ENCODE assay signal across 12 mouse cellular contexts in the genomic region with DNA sequence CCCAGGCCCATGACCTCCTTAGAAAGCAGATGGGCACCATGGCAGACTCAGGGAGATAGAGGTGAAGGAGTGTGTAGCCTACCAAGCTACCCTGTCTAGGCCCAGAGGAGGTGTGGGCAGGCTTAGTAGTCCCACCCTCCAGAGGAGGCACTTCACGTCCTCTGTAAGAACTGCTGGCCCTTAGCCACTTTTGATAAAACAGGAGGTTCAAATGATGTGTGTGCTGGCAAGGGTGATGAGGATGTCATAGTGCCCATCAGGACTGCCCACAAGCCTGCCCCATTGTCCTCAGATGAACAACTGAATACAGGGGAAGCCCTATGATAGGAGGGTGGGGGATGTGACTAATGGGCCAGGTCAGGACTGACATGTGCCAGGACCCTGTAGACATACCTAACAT. TPM values are rescaled to one million over a fixed set of nuclear protein-coding genes. Genes with fewer than 3 reads are reported as not detected.
DNase-seq lines count a peak whose midpoint lies in the region; ATAC-seq and TF ChIP-seq lines count a peak whose summit lies in the region.
"Had no signal": no experiment of that assay in that cellular context is flagged by ENCODE, and none has a peak within 500 bp of the region (broad histone marks: within the 10 kb centered on the region; RNA-seq: fewer than 3 reads in every experiment).

No protein-coding gene starts in this region.

- WGBS in hindbrain, embryonic 13.5 days, result 88% methylated on average over 1 of the region's 1 CpGs
- 56% methylated on average over 1 of the region's 1 CpGs for WGBS in hindbrain, embryonic 14.5 days
- WGBS in neural tube, embryonic 15.5 days, result 65% methylated on average over 1 of the region's 1 CpGs
- 13% methylated on average over 1 of the region's 1 CpGs for WGBS in liver, postnatal 0 days (ENCODE audit: insufficient replicate concordance)

- H3K9me3 ChIP-seq in hindbrain, embryonic 13.5 days, result no peaks in the 10 kb centered on the region
- no peaks in the 10 kb centered on the region for H3K9me3 ChIP-seq in hindbrain, embryonic 14.5 days (ENCODE audit: control insufficient read depth, low read length)
- no peaks in the 10 kb centered on the region for H3K9me3 ChIP-seq in neural tube, embryonic 15.5 days (replicated peaks)
- no peaks in the 10 kb centered on the region for H3K9me3 ChIP-seq in liver, postnatal 0 days (ENCODE audit: low read length)

- H3K27me3 ChIP-seq in hindbrain, embryonic 13.5 days, result no peaks in the 10 kb centered on the region
- H3K27me3 ChIP-seq in hindbrain, embryonic 14.5 days (ENCODE audit: control insufficient read depth, insufficient read depth, low read length), result no peaks in the 10 kb centered on the region
- no peaks in the 10 kb centered on the region for H3K27me3 ChIP-seq in neural tube, embryonic 15.5 days (replicated peaks)
- H3K27me3 ChIP-seq in liver, postnatal 0 days (ENCODE audit: insufficient read depth, low read length), result no peaks in the 10 kb centered on the region

- no peak for TF ChIP-seq EP300 in liver, postnatal 0 days (IDR thresholded peaks at IDR 0.05; ENCODE audit: low read depth)

- DNase-seq in hindbrain, embryonic 14.5 days (ENCODE audit: low spot score), result no peak
- no peak for DNase-seq in neural tube, embryonic 10.5 days (ENCODE audit: extremely low spot score, low spot score)
- DNase-seq in liver, postnatal 0 days, result no peak
- DNase-seq in urinary bladder, postnatal 4 days (ENCODE audit: low spot score in 2 of 2), result no peak
- no peak for DNase-seq in spleen, postnatal 14 days (ENCODE audit: low spot score in 2 of 2)
- DNase-seq: cerebellum, adult 8-10 months; kidney, adult 11 months; lung, embryonic 14.5 days; retina, postnatal 1 day had no signal

- H3K27ac ChIP-seq in hindbrain, embryonic 13.5 days, result 0 out of 2 replicates have a peak overlapping the region, but pooled peaks have one; percentile 55
- no peak overlapping the region for H3K27ac ChIP-seq in hindbrain, embryonic 14.5 days
- H3K27ac ChIP-seq in neural tube, embryonic 15.5 days (replicated peaks), result 0 out of 2 replicates have a peak overlapping the region, but pooled peaks have one; percentile 28
- peak overlapping the region; percentile 79; the same call in 1 of the 2 replicates for H3K27ac ChIP-seq in liver, postnatal 0 days (ENCODE audit: low read depth)

- no peak overlapping the region for H3K4me2 ChIP-seq in hindbrain, embryonic 13.5 days
- H3K4me2 ChIP-seq in hindbrain, embryonic 14.5 days (replicated peaks), result no peak overlapping the region
- no peak overlapping the region for H3K4me2 ChIP-seq in neural tube, embryonic 15.5 days
- H3K4me2 ChIP-seq in liver, postnatal 0 days (ENCODE audit: low read depth, low read length), result no peak overlapping the region
- H3K4me2 ChIP-seq: lung, embryonic 14.5 days had no signal

- H3K4me1 ChIP-seq in hindbrain, embryonic 13.5 days (replicated peaks), result peaks cover 32% of the 10 kb centered on the region
- H3K4me1 ChIP-seq in hindbrain, embryonic 14.5 days (replicated peaks; ENCODE audit: control insufficient read depth, insufficient read depth, low read length), result peaks cover 6% of the 10 kb centered on the region; the same call in 1 of the 2 replicates
- peaks cover 33% of the 10 kb centered on the region for H3K4me1 ChIP-seq in neural tube, embryonic 15.5 days
- peaks cover 73% of the 10 kb centered on the region for H3K4me1 ChIP-seq in liver, postnatal 0 days (ENCODE audit: insufficient read depth)

- H3K4me3 ChIP-seq in hindbrain, embryonic 13.5 days, result no peak overlapping the region
- H3K4me3 ChIP-seq in hindbrain, embryonic 14.5 days (replicated peaks; ENCODE audit: low read length), result no peak overlapping the region
- H3K4me3 ChIP-seq in neural tube, embryonic 15.5 days (replicated peaks), result no peak overlapping the region
- H3K4me3 ChIP-seq in liver, postnatal 0 days (ENCODE audit: low read depth, low read length), result no peak overlapping the region
- H3K4me3 ChIP-seq: myocyte had no signal

- 0 out of 2 replicates have a peak overlapping the region, but pooled peaks have one; percentile 24 for H3K9ac ChIP-seq in hindbrain, embryonic 13.5 days
- H3K9ac ChIP-seq in hindbrain, embryonic 14.5 days, result no peak overlapping the region
- H3K9ac ChIP-seq in neural tube, embryonic 15.5 days (replicated peaks), result no peak overlapping the region
- no peak overlapping the region for H3K9ac ChIP-seq in liver, postnatal 0 days (replicated peaks)
- H3K9ac ChIP-seq: lung, embryonic 14.5 days had no signal

- peaks cover 4% of the 10 kb centered on the region; the same call in 1 of the 2 replicates for H3K36me3 ChIP-seq in hindbrain, embryonic 13.5 days
- H3K36me3 ChIP-seq in hindbrain, embryonic 14.5 days (replicated peaks; ENCODE audit: control insufficient read depth, insufficient read depth), result no peaks in the 10 kb centered on the region
- 0 out of 2 replicates have a peak, but pooled peaks cover 4% of the 10 kb centered on the region for H3K36me3 ChIP-seq in neural tube, embryonic 15.5 days
- H3K36me3 ChIP-seq in liver, postnatal 0 days (replicated peaks; ENCODE audit: insufficient read depth, low read length), result peaks cover 6% of the 10 kb centered on the region; the same call in 1 of the 2 replicates

- no peak for ATAC-seq in hindbrain, embryonic 13.5 days (ENCODE audit: low FRiP score)
- no peak for ATAC-seq in hindbrain, embryonic 14.5 days (ENCODE audit: low FRiP score)
- ATAC-seq in neural tube, embryonic 15.5 days (ENCODE audit: low FRiP score), result no peak
- ATAC-seq in liver, postnatal 0 days, result no peak

- TF ChIP-seq CTCF in liver, postnatal 0 days (IDR thresholded peaks at IDR 0.05; ENCODE audit: low read depth), result no peak

RNA-seq across cellular contexts. Expression of a gene that starts 13.6 kb away (rescaled TPM):
- 16.3 and 17.2 TPM in 2 replicates for polyA plus RNA-seq in hindbrain, embryonic 13.5 days (2015; fragmentation: Nextera tagmentation; extraction: Ambion mirVana)
- 14.8 and 15.1 TPM in 2 replicates for polyA plus RNA-seq in hindbrain, embryonic 14.5 days (2014; fragmentation: Nextera tagmentation; extraction: Ambion mirVana)
- 14.7 and 19.2 TPM in 2 replicates for polyA plus RNA-seq in neural tube, embryonic 15.5 days (2015; fragmentation: Nextera tagmentation; extraction: Ambion mirVana)
- 9.5 and 9.7 TPM in 2 replicates for polyA plus RNA-seq in liver, postnatal 0 days (2015; fragmentation: Nextera tagmentation; extraction: Ambion mirVana)

RNA-seq across cellular contexts. Expression of a gene that starts 25.1 kb away (rescaled TPM):
- 47.7 and 50.5 TPM in 2 replicates for polyA plus RNA-seq in hindbrain, embryonic 13.5 days (2015; fragmentation: Nextera tagmentation; extraction: Ambion mirVana)
- 45.4 and 46.5 TPM in 2 replicates for polyA plus RNA-seq in hindbrain, embryonic 14.5 days (2014; fragmentation: Nextera tagmentation; extraction: Ambion mirVana)
- polyA plus RNA-seq in neural tube, embryonic 15.5 days (2015; fragmentation: Nextera tagmentation; extraction: Ambion mirVana), result 44.4 and 51.1 TPM in 2 replicates
- 43.1 and 43.3 TPM in 2 replicates for polyA plus RNA-seq in liver, postnatal 0 days (2015; fragmentation: Nextera tagmentation; extraction: Ambion mirVana)

RNA-seq across cellular contexts. Expression of a gene that starts 25.3 kb away (rescaled TPM):
- 385 and 391 TPM in 2 replicates for polyA plus RNA-seq in hindbrain, embryonic 13.5 days (2015; fragmentation: Nextera tagmentation; extraction: Ambion mirVana)
- polyA plus RNA-seq in hindbrain, embryonic 14.5 days (2014; fragmentation: Nextera tagmentation; extraction: Ambion mirVana), result 328 and 332 TPM in 2 replicates
- polyA plus RNA-seq in neural tube, embryonic 15.5 days (2015; fragmentation: Nextera tagmentation; extraction: Ambion mirVana), result 381 and 389 TPM in 2 replicates
- 141 TPM in 2 replicates for polyA plus RNA-seq in liver, postnatal 0 days (2015; fragmentation: Nextera tagmentation; extraction: Ambion mirVana)

RNA-seq across cellular contexts. Expression of a gene that starts 41.3 kb away (rescaled TPM):
- polyA plus RNA-seq in hindbrain, embryonic 13.5 days (2015; fragmentation: Nextera tagmentation; extraction: Ambion mirVana), result 121 and 125 TPM in 2 replicates
- polyA plus RNA-seq in hindbrain, embryonic 14.5 days (2014; fragmentation: Nextera tagmentation; extraction: Ambion mirVana), result 86.8 and 96.6 TPM in 2 replicates
- 137 and 142 TPM in 2 replicates for polyA plus RNA-seq in neural tube, embryonic 15.5 days (2015; fragmentation: Nextera tagmentation; extraction: Ambion mirVana)
- 18.8 and 21.6 TPM in 2 replicates for polyA plus RNA-seq in liver, postnatal 0 days (2015; fragmentation: Nextera tagmentation; extraction: Ambion mirVana)

RNA-seq across cellular contexts. Expression of a gene that starts 42.2 kb away (rescaled TPM):
- 715 and 758 TPM in 2 replicates for polyA plus RNA-seq in hindbrain, embryonic 13.5 days (2015; fragmentation: Nextera tagmentation; extraction: Ambion mirVana)
- 622 and 778 TPM in 2 replicates for polyA plus RNA-seq in hindbrain, embryonic 14.5 days (2014; fragmentation: Nextera tagmentation; extraction: Ambion mirVana)
- polyA plus RNA-seq in neural tube, embryonic 15.5 days (2015; fragmentation: Nextera tagmentation; extraction: Ambion mirVana), result 653 and 714 TPM in 2 replicates
- polyA plus RNA-seq in liver, postnatal 0 days (2015; fragmentation: Nextera tagmentation; extraction: Ambion mirVana), result 627 and 684 TPM in 2 replicates
